Mouse (Mus musculus) embryonic facial prominence, embryonic 13.5 days (tissue): Measurements from ENCODE around the gene Il22ra1. TPM values are rescaled to one million over a fixed set of nuclear protein-coding genes. Genes with fewer than 3 reads are reported as not detected.

Experiments used
- polyA plus RNA-seq: library from polyadenylated mRNA; unstranded; fragments of >200 nt; fragmentation: Nextera tagmentation; extraction: Ambion mirVana; gene quantifications from 2 replicates; pipeline ENCODE4 v1.2.1, GENCODE M21; 2015

Gene Il22ra1
- polyA plus RNA-seq, 1 experiment from 2014 or later: 0.18 TPM

Other genes starting within 250 kb of the Il22ra1 start
- gene Stpg1, start 233.4 kb upstream of the Il22ra1 start, polyA plus RNA-seq: 0.21 TPM in 1 of 2 replicates, not detected in the other
- gene Nipal3, start 233.1 kb upstream of the Il22ra1 start, polyA plus RNA-seq: 2.3 and 3.5 TPM in 2 replicates
- gene Grhl3, start 154.5 kb upstream of the Il22ra1 start, polyA plus RNA-seq: 25.3 and 26.0 TPM in 2 replicates
- gene Ifnlr1, start 41.9 kb upstream of the Il22ra1 start, polyA plus RNA-seq: 1.8 TPM in 2 replicates
- gene Myom3, start 31.5 kb downstream of the Il22ra1 start, polyA plus RNA-seq: 0.66 and 0.67 TPM in 2 replicates
- gene Srsf10, start 127.6 kb downstream of the Il22ra1 start, polyA plus RNA-seq: 324 and 327 TPM in 2 replicates
- gene Pnrc2, start 145.7 kb downstream of the Il22ra1 start, polyA plus RNA-seq: 183 and 196 TPM in 2 replicates
- 0.51 and 0.55 TPM in 2 replicates for gene Cnr2, start 167.2 kb downstream of the Il22ra1 start, polyA plus RNA-seq
- gene Fuca1, start 192.6 kb downstream of the Il22ra1 start, polyA plus RNA-seq: 66.6 and 75.1 TPM in 2 replicates
- gene Hmgcl, start 218.3 kb downstream of the Il22ra1 start, polyA plus RNA-seq: 80.3 and 82.0 TPM in 2 replicates
- 34.6 and 38.5 TPM in 2 replicates for gene Gale, start 235.6 kb downstream of the Il22ra1 start, polyA plus RNA-seq
- gene Lypla2, start 244.5 kb downstream of the Il22ra1 start, polyA plus RNA-seq: 105 and 117 TPM in 2 replicates